Mouse (Mus musculus) megakaryocyte, embryonic 14.5 days (primary cell): ENCODE measurements around the gene Tmem190.

ENCODE experiments used
- FLI1 ChIP-seq: IDR thresholded peaks from 2 replicates; pipeline ENCODE4 v1.6.1; 2012; ENCODE audit warnings: low read length, inconsistent platforms, mixed read lengths
- GATA1 ChIP-seq: IDR thresholded peaks from 3 replicates; pipeline ENCODE4 v1.6.1; 2012; ENCODE audit warnings: mixed read lengths, low read length, inconsistent platforms, borderline replicate concordance

DNA sequence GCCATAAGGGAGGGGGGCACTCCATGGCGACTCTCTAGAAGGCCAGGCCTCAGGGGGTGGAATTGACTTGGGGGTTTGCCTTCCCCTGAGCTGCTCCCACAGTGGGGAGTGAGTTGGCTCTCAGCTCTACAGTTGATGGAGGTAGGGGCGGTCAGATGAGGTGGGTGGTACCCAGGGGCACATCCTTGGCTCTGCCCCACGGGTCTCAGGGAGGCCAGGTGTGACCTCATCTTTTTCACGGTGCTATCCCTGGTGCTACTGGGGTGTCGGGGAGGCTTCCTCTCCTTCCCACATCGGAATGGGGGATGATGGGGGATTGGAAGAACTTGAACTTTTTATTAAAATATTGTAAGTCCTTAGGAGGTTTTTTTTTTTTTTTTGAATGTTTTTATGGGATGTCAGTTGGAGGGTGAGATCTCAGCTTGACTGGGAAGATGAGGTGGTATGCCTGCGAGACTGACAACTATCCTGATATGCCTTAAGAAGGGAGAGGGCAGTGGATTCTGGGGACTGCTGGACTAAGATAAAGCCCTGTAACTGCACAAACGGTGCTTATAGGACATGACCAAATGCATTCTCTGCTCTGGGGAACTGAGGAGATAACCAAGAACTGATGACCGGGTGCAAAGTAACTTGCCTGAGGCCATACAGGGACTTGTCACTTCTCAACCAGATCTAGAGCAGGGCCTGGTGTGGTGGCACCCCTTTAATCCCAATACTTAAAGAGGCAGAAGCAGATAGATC is 35.4 kb upstream of the Tmem190 start:
- TF ChIP-seq GATA1 (no peak), FLI1 (no peak)
